Mouse (Mus musculus): ENCODE results near the gene Adamtsl3.
"Not testable (repeated sequence)": the region's sequence is repeated elsewhere in the genome, so short reads cannot be mapped to it uniquely, and the experiment has no call there.

Adamtsl3 gene

DNA sequence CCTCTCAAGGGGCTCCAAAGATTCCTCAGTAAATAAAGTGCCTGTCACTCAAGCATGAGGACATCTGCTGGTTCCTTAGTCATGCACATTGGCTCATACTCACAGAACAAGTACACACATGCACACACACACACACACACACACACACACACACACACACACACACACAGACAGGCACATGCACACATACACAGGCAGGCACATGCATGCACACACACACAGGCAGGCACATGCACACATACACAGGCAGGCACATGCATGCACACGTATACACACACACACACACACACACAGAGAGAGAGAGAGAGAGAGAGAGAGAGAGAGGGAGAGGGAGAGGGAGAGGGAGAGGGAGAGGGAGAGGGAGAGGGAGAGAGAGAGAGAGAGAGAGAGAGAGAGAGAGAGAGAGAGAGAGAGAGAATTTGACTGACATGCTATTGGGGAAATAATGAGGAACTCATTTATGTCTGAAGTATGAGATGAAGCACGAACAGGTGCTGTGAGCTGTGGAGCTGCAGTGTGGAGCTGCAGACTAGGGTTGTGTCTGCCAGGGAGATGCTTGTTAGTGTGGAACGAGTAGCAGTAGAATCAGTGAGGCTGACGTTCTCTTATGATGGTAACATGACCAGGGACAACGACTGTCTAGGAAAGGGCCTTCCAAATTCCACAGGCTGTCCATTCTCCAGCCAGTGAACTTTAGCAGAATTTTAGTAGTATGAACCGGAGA, 85.0 kb downstream of the Adamtsl3 start:
- DNase-seq (ENCODE audit: low read depth, low spot score) = not testable (repeated sequence)

DNA sequence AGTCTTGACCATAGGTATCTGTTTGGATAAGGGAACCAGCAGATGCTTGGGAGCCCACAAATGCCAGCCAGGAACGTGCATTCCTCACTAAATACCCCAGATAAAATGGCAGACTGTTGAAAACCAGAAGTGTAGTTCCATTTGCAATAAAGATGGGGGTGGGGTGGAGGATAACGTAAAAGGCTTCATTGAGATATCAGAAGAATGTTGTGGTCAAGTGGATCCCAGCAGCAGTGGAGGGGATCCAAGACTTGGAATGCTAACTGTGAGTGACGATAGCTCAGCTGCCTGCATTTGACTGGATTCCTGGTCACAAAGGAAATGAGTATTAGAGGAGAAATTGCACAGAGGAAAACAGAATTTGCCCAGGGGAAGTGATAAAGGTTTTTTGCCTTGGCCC, 87.1 kb downstream of the Adamtsl3 start:
- no peak for DNase-seq (ENCODE audit: low read depth, low spot score)

DNA sequence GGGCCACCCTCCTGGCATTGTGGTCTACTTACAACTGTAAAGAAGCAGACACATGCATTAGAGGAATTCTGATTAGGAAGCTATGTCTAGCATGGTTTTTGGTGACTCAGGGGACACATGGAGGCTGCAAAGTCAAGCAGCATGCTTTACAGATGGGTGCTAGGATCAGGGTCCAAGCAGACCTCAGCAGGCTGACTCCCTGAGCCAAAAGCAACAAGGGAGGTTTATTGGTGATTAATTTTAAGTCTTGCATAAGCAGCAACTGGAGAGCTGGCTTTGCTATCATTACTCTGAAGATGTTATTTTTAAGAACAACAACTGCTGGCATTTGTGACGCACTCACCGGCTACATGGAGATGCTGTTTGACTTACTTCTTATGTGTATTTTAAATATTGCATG, 88.1 kb downstream of the Adamtsl3 start:
- DNase-seq (ENCODE audit: low read depth, low spot score) = no peak

DNA sequence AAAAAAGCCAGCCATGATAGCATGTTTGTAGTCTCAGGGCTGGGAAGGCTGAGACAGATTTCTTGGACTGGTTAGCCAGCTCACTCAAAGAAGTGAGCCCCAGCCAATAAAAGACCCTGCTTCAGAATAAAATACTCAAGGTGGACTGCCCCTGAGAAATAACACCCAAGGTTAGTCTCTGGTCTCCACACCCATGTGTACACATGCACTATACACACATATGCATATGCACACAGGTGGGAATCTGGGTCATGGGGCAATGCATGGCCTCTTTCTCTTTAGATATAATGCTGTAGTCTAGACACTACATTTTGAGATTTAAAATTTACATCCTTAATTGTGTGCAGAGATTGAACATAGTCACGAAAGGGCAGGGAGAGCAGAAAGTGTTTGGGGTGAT, 88.8 kb downstream of the Adamtsl3 start:
- DNase-seq (ENCODE audit: low read depth, low spot score) = no peak

DNA sequence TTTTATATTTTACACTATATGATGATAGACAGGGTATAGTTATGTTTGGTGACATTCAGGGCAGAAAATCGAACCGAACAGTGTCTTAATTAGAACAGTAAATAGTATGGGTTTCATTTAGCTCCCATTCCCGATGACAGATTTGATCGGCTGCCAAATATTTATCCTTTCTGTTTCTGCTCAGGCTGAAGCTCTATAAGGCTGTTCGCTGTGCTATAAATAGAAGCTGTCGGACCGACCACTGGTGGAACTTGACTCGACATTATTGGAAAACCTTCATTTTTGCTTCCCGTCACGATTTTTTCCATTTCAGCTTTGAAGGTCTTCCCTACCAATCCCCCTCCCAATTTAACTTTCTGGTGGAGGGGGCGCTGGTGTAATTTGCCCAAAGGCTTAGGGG, 89.9 kb downstream of the Adamtsl3 start:
- DNase-seq (ENCODE audit: low read depth, low spot score) = no peak

DNA sequence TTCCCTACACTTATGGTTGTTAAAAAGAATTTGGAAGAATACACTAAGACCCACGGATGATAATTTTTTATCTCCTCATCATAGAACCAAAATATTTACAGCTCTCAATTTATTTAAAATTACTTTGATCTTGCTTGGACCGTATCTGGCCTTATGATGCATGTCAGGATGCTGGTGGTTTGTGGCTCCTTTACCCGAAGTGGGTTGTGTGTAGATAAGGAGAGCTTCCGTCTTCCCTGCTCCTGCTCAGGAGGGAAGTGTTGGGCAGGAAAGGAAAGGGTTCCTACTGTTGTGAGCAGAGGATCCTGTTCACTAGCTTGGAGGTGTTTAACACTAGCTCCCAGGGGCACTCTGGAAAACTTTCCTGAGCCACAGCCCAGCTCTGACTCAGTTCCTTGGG, 94.0 kb downstream of the Adamtsl3 start:
- no peak for DNase-seq (ENCODE audit: low read depth, low spot score)

DNA sequence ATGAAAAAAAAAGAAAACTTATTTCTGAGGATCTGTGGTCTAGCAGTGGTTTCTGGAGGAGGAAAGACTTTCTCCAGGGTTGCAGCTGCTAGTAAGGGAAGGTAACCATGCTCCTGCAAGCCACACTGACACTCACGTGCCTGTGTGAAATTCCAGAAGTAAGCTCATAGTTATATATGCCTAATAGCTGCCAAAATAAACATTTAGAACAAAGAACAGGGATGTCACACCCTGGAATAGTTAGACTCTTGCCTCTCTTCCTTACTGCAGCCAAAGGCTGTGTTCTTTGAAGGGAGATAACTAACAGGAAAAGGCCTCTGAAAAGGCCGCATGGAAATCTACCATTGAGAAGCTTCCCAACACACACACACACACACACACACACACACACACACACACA, 96.1 kb downstream of the Adamtsl3 start:
- DNase-seq (ENCODE audit: low read depth, low spot score) = no peak

DNA sequence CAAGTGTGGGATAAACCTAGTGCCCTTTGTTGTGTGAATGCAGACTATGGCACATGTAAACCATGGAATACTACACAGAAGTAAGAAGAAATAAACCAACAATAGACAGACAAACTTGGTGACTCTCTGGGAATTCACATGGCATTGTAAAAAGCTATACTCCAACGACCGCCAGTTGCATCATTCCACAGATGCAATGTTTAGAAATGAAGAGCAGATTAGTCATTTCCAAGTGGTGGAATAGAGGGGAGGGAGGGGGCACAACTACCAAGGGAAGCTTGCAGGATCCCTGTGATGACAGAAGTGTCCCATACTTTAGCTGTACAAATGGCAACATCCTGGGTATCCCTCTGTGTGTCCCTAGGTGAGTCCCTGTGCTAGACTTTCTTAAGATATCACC, 97.7 kb downstream of the Adamtsl3 start:
- no peak for DNase-seq (ENCODE audit: low read depth, low spot score)

DNA sequence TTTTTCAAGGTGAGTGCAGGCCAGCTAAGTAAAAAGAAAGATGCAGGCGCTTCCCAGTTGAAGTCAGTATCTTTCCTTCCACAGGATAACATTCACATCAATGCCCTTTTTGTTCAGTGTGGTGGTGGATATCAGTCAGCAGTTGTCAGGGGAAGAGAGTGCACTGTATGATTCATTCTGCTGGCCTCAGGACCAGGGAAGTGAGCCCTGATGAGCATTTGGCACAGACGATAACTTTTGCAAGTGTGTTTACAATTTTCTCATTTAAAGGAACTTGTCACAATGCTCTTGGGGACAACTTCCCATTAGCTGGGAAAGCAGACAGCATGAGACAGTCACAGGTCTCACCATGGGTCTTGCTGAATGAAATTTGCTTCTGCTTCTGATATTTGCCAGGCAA, 122.9 kb downstream of the Adamtsl3 start:
- no peak for DNase-seq (ENCODE audit: low read depth, low spot score)

DNA sequence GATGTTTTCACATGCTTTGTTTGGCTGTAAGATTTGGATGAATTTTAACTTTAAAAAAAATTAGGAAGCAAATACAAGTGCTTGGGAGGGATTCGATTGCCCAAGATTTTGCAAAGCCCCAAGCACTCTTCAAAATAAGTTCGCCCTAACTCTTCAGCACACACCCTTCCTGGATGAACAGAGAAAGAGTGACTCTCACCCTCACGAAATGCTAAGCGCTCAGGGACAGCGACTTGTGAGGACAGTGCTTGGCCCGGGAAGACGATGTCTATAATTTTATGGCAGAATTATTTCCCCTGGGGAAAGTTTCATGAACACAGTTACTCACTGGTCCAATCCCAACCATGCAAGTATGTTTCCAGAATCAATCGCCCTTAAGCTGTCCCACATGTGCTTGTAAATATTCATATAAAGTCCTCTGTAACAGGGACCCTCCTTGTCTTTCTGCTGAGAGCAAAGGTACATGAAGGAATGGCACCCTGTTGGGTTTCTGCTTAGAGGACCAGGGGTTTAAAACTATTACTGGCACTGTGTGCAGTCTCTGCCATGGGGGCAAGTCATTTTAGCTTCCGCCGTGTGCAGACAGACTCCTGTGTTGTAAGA, 127.5 kb downstream of the Adamtsl3 start:
- DNase-seq (ENCODE audit: low read depth, low spot score) = no peak

DNA sequence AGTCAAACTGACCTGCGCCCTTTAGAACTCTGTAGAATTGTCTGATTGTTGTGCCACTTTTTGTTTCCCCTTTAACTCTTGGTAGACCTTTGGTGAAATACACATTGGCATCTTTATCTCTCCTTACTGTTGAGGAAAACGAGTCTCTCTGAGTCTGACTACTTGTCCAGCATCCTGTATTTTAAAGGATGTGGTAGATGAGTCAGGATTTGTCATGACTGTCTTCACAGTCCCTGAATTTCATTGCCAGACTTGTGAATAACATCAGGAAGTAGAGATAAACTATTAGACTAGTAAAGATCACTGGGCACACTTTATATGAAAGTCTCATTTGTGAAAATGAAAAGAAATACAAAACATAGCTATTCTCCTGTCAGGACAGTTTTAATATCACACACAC, 128.9 kb downstream of the Adamtsl3 start:
- no peak for DNase-seq (ENCODE audit: low read depth, low spot score)

DNA sequence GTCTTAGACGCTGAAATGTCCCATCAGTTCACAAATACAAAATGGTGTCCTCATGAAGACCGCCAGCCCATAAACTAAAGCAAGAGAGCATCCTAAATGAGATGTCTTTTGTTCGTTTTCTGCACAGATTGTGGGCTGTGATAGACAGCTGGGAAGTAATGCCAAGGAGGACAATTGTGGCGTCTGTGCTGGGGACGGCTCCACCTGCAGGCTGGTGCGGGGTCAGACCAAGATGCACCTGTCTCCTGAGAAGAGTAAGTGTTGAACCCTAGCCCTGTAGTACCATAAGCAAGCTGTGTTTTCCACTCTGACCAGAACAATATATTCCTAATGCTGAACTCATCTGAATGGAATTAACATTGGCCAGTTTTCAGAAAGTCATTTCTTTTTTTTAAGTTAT, 129.9 kb downstream of the Adamtsl3 start:
- DNase-seq (ENCODE audit: low read depth, low spot score) = no peak

DNA sequence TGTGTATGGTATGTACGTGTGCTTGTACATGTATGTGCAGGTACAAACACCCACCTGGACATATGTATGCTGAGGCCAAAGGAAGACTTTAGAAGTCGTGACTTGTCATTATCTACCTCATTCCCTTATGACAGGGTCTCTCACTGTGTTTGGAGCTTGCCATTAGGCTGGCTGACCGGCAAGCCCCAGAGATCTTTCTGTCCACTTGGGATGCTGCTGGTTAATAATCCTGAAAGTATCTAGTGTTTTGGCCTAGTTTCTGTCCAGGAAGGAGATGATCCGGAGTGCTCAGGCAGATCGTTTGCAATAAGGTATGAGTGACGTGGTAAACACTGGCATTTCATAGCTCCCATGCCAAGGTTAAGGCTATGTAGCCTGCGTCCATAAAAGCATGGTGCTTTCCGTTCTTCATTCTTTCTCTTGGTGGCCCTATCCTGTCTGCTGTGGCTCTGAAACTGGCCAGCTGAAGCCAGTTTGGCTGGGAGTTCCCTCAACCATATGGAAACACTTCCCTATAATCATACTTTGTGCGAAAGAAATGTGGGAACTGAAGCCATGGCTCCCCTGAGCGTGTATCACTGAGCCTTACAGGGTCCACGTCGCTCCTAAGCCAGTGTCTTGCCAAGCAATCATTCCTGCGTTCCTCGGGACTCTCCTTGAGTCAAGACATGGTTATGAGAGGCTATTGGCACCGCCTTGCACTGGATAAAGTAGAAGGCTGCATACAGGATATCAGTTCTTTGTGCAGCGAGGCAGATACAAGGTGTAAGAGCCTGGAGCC, 141.1 kb downstream of the Adamtsl3 start:
- no peak for DNase-seq (ENCODE audit: low read depth, low spot score)

DNA sequence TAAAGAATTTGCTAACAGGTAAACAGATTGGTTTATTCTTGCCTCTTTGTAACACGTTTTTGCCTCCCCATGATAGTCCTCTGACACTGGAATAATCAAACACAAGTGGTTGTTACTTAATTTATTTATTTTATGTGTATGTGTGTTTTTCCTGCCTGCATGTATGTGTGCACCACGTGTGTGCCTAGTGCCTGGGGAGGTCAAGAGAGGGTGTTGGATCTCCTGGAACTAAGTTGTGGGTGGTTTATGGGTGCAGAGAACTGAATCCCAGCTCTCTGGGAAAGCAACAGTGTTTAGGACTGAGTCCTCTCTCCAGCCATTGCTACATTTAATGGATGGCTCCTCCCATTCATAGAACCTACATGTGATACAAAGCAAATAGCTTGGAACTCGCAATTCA, 143.0 kb downstream of the Adamtsl3 start:
- no peak for DNase-seq (ENCODE audit: low read depth, low spot score)

DNA sequence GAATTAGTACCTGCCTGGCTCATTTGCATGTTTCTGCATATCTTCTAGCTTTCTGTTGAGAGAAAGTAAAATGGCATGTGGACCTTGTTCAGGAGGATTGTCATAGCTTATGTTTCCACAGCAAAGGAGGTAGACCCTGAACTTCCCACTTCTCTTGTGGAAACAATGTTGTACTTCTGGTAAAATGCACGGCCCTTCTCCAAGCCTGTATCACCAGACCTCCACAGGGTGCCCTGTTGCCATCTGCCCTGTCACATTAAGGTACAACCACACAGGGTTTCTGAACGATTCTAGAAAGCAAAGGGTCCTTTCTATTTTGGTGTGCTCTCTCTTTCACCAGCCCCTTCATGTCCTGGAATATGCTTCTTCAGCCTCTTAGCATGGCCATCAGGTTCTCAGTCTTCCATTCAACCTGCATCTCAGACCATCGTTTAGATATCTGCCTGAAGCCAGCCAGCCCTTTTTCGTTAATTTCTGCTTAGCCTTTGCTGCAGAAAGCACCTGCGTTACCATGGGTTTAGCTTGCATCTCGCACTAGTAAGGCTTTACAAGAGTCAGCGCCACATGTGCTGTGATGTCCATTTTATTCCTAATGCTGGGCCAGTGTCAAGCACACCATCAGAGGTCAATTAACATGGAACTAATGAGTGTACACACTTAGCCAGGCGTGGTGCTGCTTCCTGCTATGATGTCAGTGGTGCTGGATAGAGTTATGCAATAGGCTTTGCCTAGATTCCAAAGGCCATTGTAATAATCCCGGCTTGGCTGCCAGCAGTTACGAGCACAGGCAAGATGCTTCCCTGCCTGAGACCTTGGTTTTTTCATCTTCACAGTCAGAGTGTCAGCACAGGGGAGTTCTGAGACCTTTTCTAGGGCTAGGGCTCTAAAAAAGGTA, 143.6 kb downstream of the Adamtsl3 start:
- no peak for DNase-seq (ENCODE audit: low read depth, low spot score)

DNA sequence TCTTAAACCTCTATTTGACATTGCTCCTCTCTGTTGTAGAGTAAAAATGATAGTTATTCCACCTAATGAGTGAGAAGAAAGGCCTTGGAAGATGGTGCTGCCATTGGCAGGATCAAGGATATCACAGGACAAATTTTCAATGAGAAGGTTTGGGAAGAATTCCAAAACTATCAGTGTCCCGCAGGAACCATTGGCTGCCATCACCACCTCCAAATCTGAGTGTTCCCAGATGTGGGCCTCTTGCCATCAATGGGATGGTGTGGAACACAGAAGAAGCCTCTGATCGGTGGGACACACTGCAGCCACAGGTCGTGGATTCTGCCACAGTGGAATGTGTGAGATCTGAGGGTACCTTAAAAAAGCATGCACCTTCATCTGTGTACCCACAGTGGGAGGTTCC, 147.9 kb downstream of the Adamtsl3 start:
- no peak for DNase-seq (ENCODE audit: low read depth, low spot score)

DNA sequence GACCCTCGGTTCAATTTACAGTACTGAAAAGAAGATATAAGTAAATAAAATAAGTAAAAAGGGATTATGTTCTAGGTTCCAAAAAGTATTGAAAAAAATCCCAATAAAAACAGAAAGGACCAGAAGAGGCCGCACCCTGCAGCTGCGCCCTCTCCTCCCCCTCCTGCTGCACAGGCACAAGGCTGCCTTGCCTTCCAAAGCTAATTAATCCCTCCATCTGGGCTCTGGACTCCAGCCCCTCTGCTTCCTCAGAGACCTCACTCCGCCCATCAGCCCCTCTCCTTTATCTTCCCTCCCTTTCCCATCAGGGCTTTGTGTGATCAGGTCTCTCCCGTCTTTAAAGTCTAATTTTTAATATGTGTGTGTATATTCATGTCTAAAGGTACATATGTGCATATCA, 149.3 kb downstream of the Adamtsl3 start:
- DNase-seq (ENCODE audit: low read depth, low spot score) = no peak

DNA sequence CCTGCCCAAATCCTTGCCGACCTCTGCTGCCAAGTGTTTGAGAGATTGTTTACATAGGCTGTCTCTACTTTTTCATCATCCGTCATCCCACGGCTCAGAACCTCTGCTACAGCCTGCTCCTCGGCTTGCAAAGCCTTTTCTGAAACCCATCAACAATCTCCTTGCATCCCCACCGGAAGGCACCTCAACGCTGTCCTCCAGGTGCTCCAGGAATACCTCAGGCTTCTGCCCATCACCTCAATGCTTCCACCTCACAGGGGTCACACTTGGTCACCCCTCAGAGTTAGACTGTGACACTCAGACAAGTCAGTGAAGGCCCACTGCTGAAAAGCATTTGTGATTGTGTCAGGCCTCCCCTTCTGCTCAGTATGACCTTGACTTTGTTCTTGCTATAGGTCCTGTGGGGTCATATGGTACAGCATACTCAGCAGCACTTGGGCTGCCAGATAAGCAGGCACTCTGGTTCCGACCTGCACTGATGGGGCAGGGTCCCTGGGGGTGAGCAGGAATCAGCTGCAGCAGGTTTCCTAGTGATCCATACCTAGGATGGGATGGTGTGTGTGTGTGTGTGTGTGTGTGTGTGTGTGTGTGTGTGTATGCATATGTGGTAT, 150.0 kb downstream of the Adamtsl3 start:
- no peak for DNase-seq (ENCODE audit: low read depth, low spot score)

DNA sequence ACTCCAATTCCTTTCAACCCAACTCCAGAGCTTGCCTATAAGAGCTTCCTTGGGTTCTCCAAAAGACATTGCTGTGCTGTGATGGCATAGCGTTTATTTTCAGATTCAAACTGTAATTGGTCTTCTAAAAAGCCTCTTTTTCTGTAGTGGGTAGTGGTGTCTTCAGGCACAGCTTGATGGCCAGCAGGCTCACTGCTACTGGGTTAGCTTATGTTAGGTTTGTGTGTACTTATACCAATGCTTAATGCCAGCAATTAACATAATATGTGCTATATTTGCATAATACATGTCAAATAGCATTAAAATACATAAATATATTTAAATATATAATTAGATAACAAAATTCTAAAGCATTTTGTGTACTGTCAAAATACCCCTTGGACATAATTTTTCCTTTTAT, 155.5 kb downstream of the Adamtsl3 start:
- no peak for DNase-seq (ENCODE audit: low read depth, low spot score)

DNA sequence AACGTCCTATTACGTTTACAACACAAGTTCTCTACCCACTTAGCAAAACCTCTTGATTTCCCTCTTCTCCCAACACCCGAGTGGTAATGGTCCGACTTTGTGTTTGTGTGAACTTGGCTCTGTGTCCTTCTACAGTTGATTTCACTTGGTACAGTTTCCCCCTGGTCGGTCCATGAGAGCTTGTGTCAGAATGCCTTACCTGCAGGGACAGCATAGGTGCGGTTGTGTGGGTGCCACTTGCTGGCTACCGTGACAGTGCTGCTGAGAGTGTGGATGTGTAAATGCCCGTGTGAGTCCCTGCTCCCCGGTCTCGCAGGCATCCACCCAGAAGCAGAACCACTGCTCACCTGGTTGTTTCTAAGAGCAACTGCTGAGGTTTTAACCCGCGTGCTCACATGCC, 157.4 kb downstream of the Adamtsl3 start:
- no peak for DNase-seq (ENCODE audit: low read depth, low spot score)

DNA sequence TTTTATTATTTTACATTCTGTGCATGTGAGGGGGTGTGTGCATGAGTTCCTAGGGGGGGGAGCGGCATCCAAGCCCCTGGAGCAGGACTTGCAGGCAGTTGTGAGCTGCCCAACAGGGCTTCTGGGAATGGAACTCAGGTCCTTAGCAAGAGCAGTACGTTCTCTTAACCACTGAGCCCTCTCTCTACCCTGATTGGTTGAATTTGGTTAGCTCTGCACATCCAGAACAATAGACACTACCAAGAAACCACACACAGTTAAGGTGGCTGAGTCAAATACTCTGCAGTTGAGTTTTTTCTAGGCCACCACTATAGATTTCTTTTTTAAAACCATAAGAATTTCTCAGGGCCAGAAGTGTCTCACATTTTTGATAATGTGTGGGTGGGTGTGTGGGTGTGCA, 158.7 kb downstream of the Adamtsl3 start:
- DNase-seq (ENCODE audit: low read depth, low spot score) = no peak

DNA sequence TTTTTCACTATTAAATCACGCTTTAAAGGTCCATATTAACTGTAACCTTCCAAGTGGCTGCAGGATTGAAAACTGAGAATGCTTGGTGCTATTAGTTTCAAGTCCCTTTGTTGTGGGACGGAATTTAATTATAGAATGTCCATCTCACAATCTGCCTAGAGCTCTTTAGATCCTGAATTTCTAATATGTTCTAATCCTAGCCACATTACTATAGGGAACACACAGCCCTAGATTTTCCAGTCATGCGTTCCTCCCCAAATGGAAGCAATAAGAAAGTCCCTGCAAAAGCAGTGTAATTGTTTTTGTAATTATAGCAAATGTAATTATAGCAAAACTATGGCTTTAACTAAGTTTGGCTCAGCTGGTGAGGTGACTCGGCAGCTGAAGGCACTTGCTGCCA, 161.6 kb downstream of the Adamtsl3 start:
- no peak for DNase-seq (ENCODE audit: low read depth, low spot score)
